Mouse (Mus musculus) frontal cortex, adult (tissue): Measurements from ENCODE around the gene Gsk3b.
A peak's percentile ranks its signal among the peaks of the same experiment; 100 is the strongest.

Experiments used
- ATAC-seq: cut with Nextera tagmentation; 2 replicates; pipeline ENCODE4 v1.9.2; 2017; ENCODE audit warnings: mild to moderate bottlenecking, moderate library complexity, mixed read lengths; ENCODE audit not compliant: low TSS enrichment

Gsk3b gene

GRCm38 (mm10) chr16:38282559-38283160 lies 193.9 kb downstream of the Gsk3b start:
- no peak for ATAC-seq

- ATAC-seq, result no peak
Measured at GRCm38 (mm10) chr16:38283300-38283699, 194.5 kb downstream of the Gsk3b start.

DNA sequence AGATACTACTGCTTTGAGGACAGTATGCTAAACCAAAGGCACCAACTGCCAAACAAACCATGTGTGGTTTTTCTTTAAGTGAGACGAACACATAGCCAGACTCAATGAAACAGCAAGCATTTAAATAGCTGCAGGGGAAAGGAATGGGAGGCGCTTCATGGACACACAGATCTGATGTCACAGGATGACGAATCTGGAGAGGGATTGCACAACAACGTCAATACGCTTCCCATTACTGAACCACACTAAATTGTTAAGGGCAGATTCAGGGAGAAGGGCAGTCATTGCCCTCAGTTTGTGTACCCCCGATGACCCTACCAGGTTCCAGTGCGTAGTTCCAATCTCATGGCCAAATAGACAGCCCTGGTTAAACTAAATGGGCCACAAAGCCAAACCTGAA lies 197.0 kb downstream of the Gsk3b start:
- ATAC-seq, result no peak

DNA sequence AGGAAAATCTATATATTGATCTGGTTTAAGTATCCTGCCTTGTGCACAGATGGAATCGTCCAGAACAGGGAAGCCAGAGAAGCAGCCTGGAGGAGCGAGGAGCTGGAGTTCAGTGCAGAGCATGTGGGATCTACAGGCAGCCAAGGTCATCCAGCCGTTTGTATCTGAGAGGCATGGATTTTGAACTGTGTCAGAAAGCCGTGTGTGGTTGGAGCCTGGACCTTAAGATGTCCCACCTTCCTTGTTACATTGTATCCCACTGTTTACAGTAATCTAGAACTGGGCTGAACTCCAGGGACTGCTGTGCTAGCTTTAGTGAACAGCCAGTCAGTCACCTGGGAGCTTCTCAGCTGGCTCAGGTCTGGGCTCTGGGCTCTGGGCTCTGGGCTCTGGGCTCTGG lies 197.7 kb downstream of the Gsk3b start:
- ATAC-seq, result no peak

DNA sequence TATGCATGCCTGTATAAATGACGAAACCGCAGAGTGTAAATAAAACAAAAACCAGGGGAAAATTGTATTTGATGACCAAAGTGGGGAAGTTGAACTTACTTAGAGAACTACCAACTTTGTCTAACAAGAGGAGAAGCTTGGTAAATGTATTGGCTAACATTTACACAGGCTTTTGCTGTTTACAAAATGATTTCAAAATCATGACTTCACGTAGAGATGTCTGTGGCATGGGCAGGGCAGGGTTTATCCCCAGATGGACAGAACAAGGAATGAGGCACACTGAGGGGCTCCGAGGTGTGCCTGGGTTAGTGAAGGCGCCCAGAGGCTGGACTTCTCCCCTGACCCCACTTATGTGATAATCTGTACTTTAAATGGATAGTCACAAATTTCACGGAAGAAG lies 198.6 kb downstream of the Gsk3b start:
- no peak for ATAC-seq

- no peak for ATAC-seq
Measured at GRCm38 (mm10) chr16:38287762-38288161, 199.0 kb downstream of the Gsk3b start.

- no peak for ATAC-seq
Measured at GRCm38 (mm10) chr16:38288851-38289250, 200.1 kb downstream of the Gsk3b start.

- no peak for ATAC-seq
Measured at GRCm38 (mm10) chr16:38290151-38290550, 201.3 kb downstream of the Gsk3b start.

DNA sequence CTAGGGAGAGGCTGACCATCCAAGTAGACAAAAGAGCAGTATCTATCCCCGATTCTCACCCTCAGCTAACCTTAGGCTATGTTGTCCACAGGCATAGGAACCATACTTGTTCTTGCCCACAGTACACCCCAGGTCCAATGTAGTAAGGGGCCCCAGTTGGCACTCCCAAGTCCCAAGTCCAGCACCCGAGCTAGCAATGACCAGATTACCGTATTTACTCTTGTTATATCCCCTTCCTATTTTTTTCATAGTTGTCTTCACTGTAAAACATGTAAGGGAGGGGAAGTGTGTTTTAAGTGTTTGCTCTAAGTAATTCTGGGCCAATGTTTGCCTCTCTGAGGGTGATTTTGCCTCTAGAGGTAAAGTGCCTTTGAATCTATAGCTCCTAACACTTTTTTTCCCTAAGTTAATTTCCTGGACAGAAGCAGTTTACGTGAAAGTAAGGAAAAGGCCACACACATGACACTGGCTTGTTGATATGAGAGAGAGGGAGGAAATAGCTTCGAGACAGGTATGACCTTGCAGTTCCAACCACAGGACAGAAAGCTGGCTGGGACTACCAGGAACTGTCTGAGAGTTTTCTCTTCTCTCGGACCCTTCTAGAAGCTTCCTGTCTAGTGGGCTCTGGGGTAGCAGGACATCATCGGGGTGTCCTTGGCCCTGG lies 206.0 kb downstream of the Gsk3b start, which contains the start of gene Nr1i2:
Gene Nr1i2, minus strand, starts transcription at position 140 of the 664 bp plus-strand sequence.
- no peak for ATAC-seq

DNA sequence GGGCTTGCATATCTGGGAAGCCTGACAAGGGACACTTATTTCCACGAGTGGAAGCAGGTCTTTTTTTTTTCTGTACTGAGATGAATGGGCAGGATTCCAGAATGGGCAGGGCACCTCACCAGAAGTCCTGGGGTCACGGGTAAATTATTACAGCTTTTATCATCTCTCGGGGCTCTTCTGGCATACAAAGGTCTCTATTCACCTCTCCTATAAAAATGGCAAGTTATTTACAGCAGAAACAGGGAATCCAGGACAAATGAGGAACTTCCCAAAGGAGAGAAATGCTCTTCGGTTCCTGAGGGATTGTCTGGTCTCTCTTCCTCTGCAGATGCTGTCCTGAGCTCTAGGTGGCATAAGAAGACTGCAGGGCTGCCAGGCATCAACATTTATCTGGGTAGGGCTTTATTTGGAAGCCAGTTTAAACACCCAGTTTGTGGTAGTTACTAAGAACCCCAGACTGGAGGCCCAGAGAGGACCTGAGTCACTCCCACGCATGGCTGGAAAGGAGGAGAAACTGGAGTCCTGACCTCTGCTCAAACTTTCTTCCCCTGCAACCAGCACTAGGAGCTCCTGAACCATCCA lies 206.6 kb downstream of the Gsk3b start:
- ATAC-seq, result peak; percentile 79
